Mouse (Mus musculus): Measurements from ENCODE around the gene Gif. TPM values are rescaled to one million over a fixed set of nuclear protein-coding genes. Genes with fewer than 3 reads are reported as not detected.

The Gif gene
- polyA plus RNA-seq, 1 experiment from 2014 or later = not detected

GRCm38 (mm10) chr19:11785409-11786154, 38.2 kb downstream of the Gif start:
- DNase-seq (ENCODE audit: low spot score) = peak; percentile 13
- H3K9me3 ChIP-seq (ENCODE audit: control insufficient read depth, low read length) = no peaks in the 10 kb centered on the region
- no peaks in the 10 kb centered on the region for H3K27me3 ChIP-seq (replicated peaks; ENCODE audit: control insufficient read depth, insufficient read depth, low read length)
- WGBS = 85% methylated on average over 14 of the region's 14 CpGs
- H3K4me1 ChIP-seq (replicated peaks; ENCODE audit: control insufficient read depth, insufficient read depth, low read length) = no peaks in the 10 kb centered on the region
- no peak overlapping the region for H3K4me2 ChIP-seq (ENCODE audit: low read length)
- H3K4me3 ChIP-seq (ENCODE audit: low read depth, low read length) = no peak overlapping the region
- no peak for ATAC-seq (replicated peaks; ENCODE audit: low FRiP score, low TSS enrichment, low read depth)
- peaks cover 6% of the 10 kb centered on the region; the same call in 1 of the 2 replicates for H3K36me3 ChIP-seq (ENCODE audit: control insufficient read depth, insufficient read depth, low read length)
- no peak overlapping the region for H3K9ac ChIP-seq (ENCODE audit: low read length)
- no peak overlapping the region for H3K27ac ChIP-seq (ENCODE audit: low read depth)

- ATAC-seq (replicated peaks; ENCODE audit: low FRiP score, low TSS enrichment, low read depth) (no peak), DNase-seq (ENCODE audit: low spot score) (no peak)
- Histone ChIP-seq H3K9ac (ENCODE audit: low read length) (no peak overlapping the region), H3K27me3 (replicated peaks; ENCODE audit: control insufficient read depth, insufficient read depth, low read length) (no peaks in the 10 kb centered on the region), H3K4me1 (replicated peaks; ENCODE audit: control insufficient read depth, insufficient read depth, low read length) (no peaks in the 10 kb centered on the region), H3K36me3 (ENCODE audit: control insufficient read depth, insufficient read depth, low read length) (peaks cover 6% of the 10 kb centered on the region; the same call in 1 of the 2 replicates), H3K4me2 (ENCODE audit: low read length) (no peak overlapping the region), H3K9me3 (ENCODE audit: control insufficient read depth, low read length) (no peaks in the 10 kb centered on the region), H3K27ac (ENCODE audit: low read depth) (no peak overlapping the region), H3K4me3 (ENCODE audit: low read depth, low read length) (no peak overlapping the region)
- 96% methylated on average over 6 of the region's 6 CpGs for WGBS
These were observed 40.5 kb downstream of the Gif start for GRCm38 (mm10) chr19:11787826-11788225.

GRCm38 (mm10) chr19:11788876-11789275, 41.5 kb downstream of the Gif start:
- no peak for ATAC-seq (replicated peaks; ENCODE audit: low FRiP score, low TSS enrichment, low read depth)
- no peak overlapping the region for H3K4me3 ChIP-seq (ENCODE audit: low read depth, low read length)
- no peak for DNase-seq (ENCODE audit: low spot score)

GRCm38 (mm10) chr19:11791825-11792224, 44.5 kb downstream of the Gif start:
- no peak for ATAC-seq (replicated peaks; ENCODE audit: low FRiP score, low TSS enrichment, low read depth)
- Histone ChIP-seq H3K36me3 (ENCODE audit: control insufficient read depth, insufficient read depth, low read length) (no peaks in the 10 kb centered on the region), H3K9ac (ENCODE audit: low read length) (no peak overlapping the region), H3K4me2 (ENCODE audit: low read length) (no peak overlapping the region), H3K27ac (ENCODE audit: low read depth) (no peak overlapping the region), H3K27me3 (replicated peaks; ENCODE audit: control insufficient read depth, insufficient read depth, low read length) (no peaks in the 10 kb centered on the region), H3K9me3 (ENCODE audit: control insufficient read depth, low read length) (no peaks in the 10 kb centered on the region), H3K4me3 (ENCODE audit: low read depth, low read length) (no peak overlapping the region), H3K4me1 (replicated peaks; ENCODE audit: control insufficient read depth, insufficient read depth, low read length) (no peaks in the 10 kb centered on the region)
- WGBS = 69% methylated on average over 5 of the region's 5 CpGs
- no peak for DNase-seq (ENCODE audit: low spot score)

More at GRCm38 (mm10) chr19:11788876-11789275, 41.5 kb downstream of the Gif start:
- Histone ChIP-seq H3K4me1 (replicated peaks; ENCODE audit: control insufficient read depth, insufficient read depth, low read length) (no peaks in the 10 kb centered on the region), H3K36me3 (ENCODE audit: control insufficient read depth, insufficient read depth, low read length) (peaks cover 6% of the 10 kb centered on the region; the same call in 1 of the 2 replicates), H3K9me3 (ENCODE audit: control insufficient read depth, low read length) (no peaks in the 10 kb centered on the region), H3K9ac (ENCODE audit: low read length) (no peak overlapping the region), H3K4me2 (ENCODE audit: low read length) (no peak overlapping the region), H3K27me3 (replicated peaks; ENCODE audit: control insufficient read depth, insufficient read depth, low read length) (no peaks in the 10 kb centered on the region), H3K27ac (ENCODE audit: low read depth) (no peak overlapping the region)
- 74% methylated on average over 6 of the region's 6 CpGs for WGBS

GRCm38 (mm10) chr19:11793741-11794359, 46.5 kb downstream of the Gif start:
- 73% methylated on average over 2 of the region's 2 CpGs for WGBS
- Histone ChIP-seq H3K27me3 (replicated peaks; ENCODE audit: control insufficient read depth, insufficient read depth, low read length) (no peaks in the 10 kb centered on the region), H3K4me1 (replicated peaks; ENCODE audit: control insufficient read depth, insufficient read depth, low read length) (no peaks in the 10 kb centered on the region), H3K4me3 (ENCODE audit: low read depth, low read length) (no peak overlapping the region), H3K4me2 (ENCODE audit: low read length) (no peak overlapping the region), H3K9ac (ENCODE audit: low read length) (no peak overlapping the region), H3K27ac (ENCODE audit: low read depth) (no peak overlapping the region), H3K36me3 (ENCODE audit: control insufficient read depth, insufficient read depth, low read length) (no peaks in the 10 kb centered on the region), H3K9me3 (ENCODE audit: control insufficient read depth, low read length) (no peaks in the 10 kb centered on the region)
- ATAC-seq (replicated peaks; ENCODE audit: low FRiP score, low TSS enrichment, low read depth) (no peak), DNase-seq (ENCODE audit: low spot score) (no peak)

- no peaks in the 10 kb centered on the region for H3K4me1 ChIP-seq (replicated peaks; ENCODE audit: control insufficient read depth, insufficient read depth, low read length)
- ATAC-seq (replicated peaks; ENCODE audit: low FRiP score, low TSS enrichment, low read depth) (no peak), DNase-seq (ENCODE audit: low spot score) (no peak)
- H3K9ac ChIP-seq (ENCODE audit: low read length) = no peak overlapping the region
- no peak overlapping the region for H3K4me3 ChIP-seq (ENCODE audit: low read depth, low read length)
- H3K36me3 ChIP-seq (ENCODE audit: control insufficient read depth, insufficient read depth, low read length) = no peaks in the 10 kb centered on the region
- H3K9me3 ChIP-seq (ENCODE audit: control insufficient read depth, low read length) = no peaks in the 10 kb centered on the region
- H3K27ac ChIP-seq (ENCODE audit: low read depth) = no peak overlapping the region
- no peak overlapping the region for H3K4me2 ChIP-seq (ENCODE audit: low read length)
- no peaks in the 10 kb centered on the region for H3K27me3 ChIP-seq (replicated peaks; ENCODE audit: control insufficient read depth, insufficient read depth, low read length)
- WGBS = 77% methylated on average over 6 of the region's 6 CpGs
These were observed 47.1 kb downstream of the Gif start for GRCm38 (mm10) chr19:11794447-11794846.

- H3K9ac ChIP-seq (ENCODE audit: low read length) = no peak overlapping the region
- no peaks in the 10 kb centered on the region for H3K4me1 ChIP-seq (replicated peaks; ENCODE audit: control insufficient read depth, insufficient read depth, low read length)
- H3K36me3 ChIP-seq (ENCODE audit: control insufficient read depth, insufficient read depth, low read length) = no peaks in the 10 kb centered on the region
- no peaks in the 10 kb centered on the region for H3K9me3 ChIP-seq (ENCODE audit: control insufficient read depth, low read length)
- no peaks in the 10 kb centered on the region for H3K27me3 ChIP-seq (replicated peaks; ENCODE audit: control insufficient read depth, insufficient read depth, low read length)
- H3K4me3 ChIP-seq (ENCODE audit: low read depth, low read length) = no peak overlapping the region
- WGBS = 72% methylated on average over 8 of the region's 8 CpGs
- ATAC-seq (replicated peaks; ENCODE audit: low FRiP score, low TSS enrichment, low read depth) (0 out of 2 replicates have a peak, but pooled peaks have one; percentile 5), DNase-seq (ENCODE audit: low spot score) (peak; percentile 55)
- no peak overlapping the region for H3K27ac ChIP-seq (ENCODE audit: low read depth)
- H3K4me2 ChIP-seq (ENCODE audit: low read length) = no peak overlapping the region
These were observed 53.4 kb downstream of the Gif start for GRCm38 (mm10) chr19:11800531-11801315.

GRCm38 (mm10) chr19:11804423-11804822, 57.1 kb downstream of the Gif start:
- no peak overlapping the region for H3K9ac ChIP-seq (ENCODE audit: low read length)
- no peaks in the 10 kb centered on the region for H3K27me3 ChIP-seq (replicated peaks; ENCODE audit: control insufficient read depth, insufficient read depth, low read length)
- H3K9me3 ChIP-seq (ENCODE audit: control insufficient read depth, low read length) = no peaks in the 10 kb centered on the region
- 64% methylated on average over 1 of the region's 1 CpGs for WGBS
- DNase-seq (ENCODE audit: low spot score) (no peak), ATAC-seq (replicated peaks; ENCODE audit: low FRiP score, low TSS enrichment, low read depth) (no peak)
- H3K4me2 ChIP-seq (ENCODE audit: low read length) = no peak overlapping the region
- H3K4me1 ChIP-seq (replicated peaks; ENCODE audit: control insufficient read depth, insufficient read depth, low read length) = no peaks in the 10 kb centered on the region
- no peak overlapping the region for H3K27ac ChIP-seq (ENCODE audit: low read depth)
- H3K4me3 ChIP-seq (ENCODE audit: low read depth, low read length) = no peak overlapping the region
- no peaks in the 10 kb centered on the region for H3K36me3 ChIP-seq (ENCODE audit: control insufficient read depth, insufficient read depth, low read length)

Data from intestine, embryonic 14.5 days (tissue).